ENCODE assay signal across 26 mouse cellular contexts in genomic region chr2:135847738-135848137, GRCm38 (mm10).
"Had no signal": no experiment of that assay in that cellular context is flagged by ENCODE, and none has a peak within 500 bp of the region (broad histone marks: within the 10 kb centered on the region; RNA-seq: fewer than 3 reads in every experiment).

No protein-coding gene starts in this region.

- H3K4me3 ChIP-seq: heart, adult 2 months; heart, embryonic 10.5 days; heart, embryonic 12.5 days; hindbrain, embryonic 10.5 days; hindbrain, embryonic 12.5 days; kidney, embryonic 15.5 days; limb, embryonic 13.5 days; limb, embryonic 15.5 days; liver, embryonic 12.5 days had no signal

- H3K4me1 ChIP-seq: hindbrain, embryonic 12.5 days; kidney, embryonic 15.5 days; limb, embryonic 13.5 days; limb, embryonic 15.5 days; liver, embryonic 12.5 days had no signal

- H3K27ac ChIP-seq: heart, adult 2 months; heart, embryonic 10.5 days; hindbrain, embryonic 10.5 days; hindbrain, embryonic 12.5 days; hindbrain, embryonic 14.5 days; hindbrain, postnatal 0 days; kidney, embryonic 15.5 days; kidney, postnatal 0 days; limb, embryonic 13.5 days; limb, embryonic 15.5 days; liver, embryonic 12.5 days; liver, embryonic 14.5 days had no signal

- DNase-seq: gastrocnemius, postnatal 14 days; gastrocnemius, postnatal 36 days; heart, adult 2 months; heart, postnatal 10 days; heart, postnatal 4 days; kidney, adult 11 months; kidney, adult 2 months; kidney, adult 9 months; kidney, postnatal 14 days; kidney, postnatal 36 days; layer of hippocampus, adult 9-11 months; layer of hippocampus, postnatal 36 days; left cerebral cortex, postnatal 4 days had no signal

- ATAC-seq: hindbrain, postnatal 0 days; intestine, embryonic 16.5 days; liver, embryonic 12.5 days had no signal
